Mouse (Mus musculus): ENCODE results near the gene Pigv. TPM values are rescaled to one million over a fixed set of nuclear protein-coding genes. Genes with fewer than 3 reads are reported as not detected.

Pigv gene
- polyA plus RNA-seq, 1 experiment from 2014 or later: 11.8 TPM

- peaks cover 11% of the 10 kb centered on the region for H3K4me1 ChIP-seq (replicated peaks)
- H3K4me2 ChIP-seq: no peak overlapping the region
- H3K9me3 ChIP-seq (replicated peaks): no peaks in the 10 kb centered on the region
- ATAC-seq (replicated peaks; ENCODE audit: insufficient number of reproducible peaks, insufficient read depth, low FRiP score, low read depth): no peak
- no peak overlapping the region for H3K4me3 ChIP-seq
- WGBS: 56% methylated on average over 5 of the region's 5 CpGs
- no peaks in the 10 kb centered on the region for H3K27me3 ChIP-seq
- peaks cover 6% of the 10 kb centered on the region; the same call in 1 of the 2 replicates for H3K36me3 ChIP-seq
- H3K27ac ChIP-seq: peak overlapping the region; percentile 64
- H3K9ac ChIP-seq: no peak overlapping the region
These were observed 46.2 kb downstream of the Pigv start for GRCm38 (mm10) chr4:133626221-133626620.

- Histone ChIP-seq H3K9me3 (replicated peaks) (no peaks in the 10 kb centered on the region), H3K4me2 (no peak overlapping the region), H3K27ac (peak overlapping the region; percentile 64), H3K9ac (no peak overlapping the region), H3K4me1 (replicated peaks) (peaks cover 11% of the 10 kb centered on the region), H3K36me3 (peaks cover 6% of the 10 kb centered on the region; the same call in 1 of the 2 replicates), H3K27me3 (no peaks in the 10 kb centered on the region), H3K4me3 (no peak overlapping the region)
- ATAC-seq (replicated peaks; ENCODE audit: insufficient number of reproducible peaks, insufficient read depth, low FRiP score, low read depth): peak; percentile 65; the same call in 1 of the 2 replicates
- WGBS: 50% methylated on average over 11 of the region's 11 CpGs
These were observed 46.8 kb downstream of the Pigv start for GRCm38 (mm10) chr4:133625621-133626071.

GRCm38 (mm10) chr4:133624830-133625229 lies 47.6 kb downstream of the Pigv start:
- Histone ChIP-seq H3K4me2 (no peak overlapping the region), H3K27ac (peak overlapping the region; percentile 64; the same call in 1 of the 2 replicates), H3K9ac (no peak overlapping the region), H3K9me3 (replicated peaks) (no peaks in the 10 kb centered on the region), H3K4me1 (replicated peaks) (peaks cover 12% of the 10 kb centered on the region), H3K36me3 (peaks cover 6% of the 10 kb centered on the region; the same call in 1 of the 2 replicates), H3K27me3 (no peaks in the 10 kb centered on the region), H3K4me3 (no peak overlapping the region)
- WGBS: 79% methylated on average over 7 of the region's 7 CpGs
- no peak for ATAC-seq (replicated peaks; ENCODE audit: insufficient number of reproducible peaks, insufficient read depth, low FRiP score, low read depth)

GRCm38 (mm10) chr4:133622161-133622695 lies 50.2 kb downstream of the Pigv start:
- Histone ChIP-seq H3K4me2 (no peak overlapping the region), H3K4me1 (replicated peaks) (peaks cover 17% of the 10 kb centered on the region), H3K36me3 (peaks cover 6% of the 10 kb centered on the region; the same call in 1 of the 2 replicates), H3K27me3 (no peaks in the 10 kb centered on the region), H3K9ac (no peak overlapping the region), H3K9me3 (replicated peaks) (no peaks in the 10 kb centered on the region), H3K4me3 (no peak overlapping the region), H3K27ac (no peak overlapping the region)
- ATAC-seq (replicated peaks; ENCODE audit: insufficient number of reproducible peaks, insufficient read depth, low FRiP score, low read depth): no peak
- 67% methylated on average over 10 of the region's 11 CpGs for WGBS

- Histone ChIP-seq H3K27me3 (no peaks in the 10 kb centered on the region), H3K27ac (no peak overlapping the region), H3K4me1 (replicated peaks) (peaks cover 19% of the 10 kb centered on the region), H3K36me3 (no peaks in the 10 kb centered on the region; the same call in 1 of the 2 replicates), H3K9me3 (replicated peaks) (no peaks in the 10 kb centered on the region), H3K4me2 (no peak overlapping the region), H3K9ac (no peak overlapping the region), H3K4me3 (no peak overlapping the region)
- no peak for ATAC-seq (replicated peaks; ENCODE audit: insufficient number of reproducible peaks, insufficient read depth, low FRiP score, low read depth)
- WGBS: 84% methylated on average over 8 of the region's 8 CpGs
These were observed 51.8 kb downstream of the Pigv start for GRCm38 (mm10) chr4:133620668-133621067.

- Histone ChIP-seq H3K9me3 (replicated peaks) (no peaks in the 10 kb centered on the region), H3K4me3 (no peak overlapping the region), H3K4me1 (replicated peaks) (peaks cover 19% of the 10 kb centered on the region), H3K27me3 (no peaks in the 10 kb centered on the region), H3K27ac (no peak overlapping the region), H3K9ac (no peak overlapping the region), H3K36me3 (no peaks in the 10 kb centered on the region; the same call in 1 of the 2 replicates), H3K4me2 (no peak overlapping the region)
- no peak for ATAC-seq (replicated peaks; ENCODE audit: insufficient number of reproducible peaks, insufficient read depth, low FRiP score, low read depth)
- WGBS: 43% methylated on average over 4 of the region's 4 CpGs
These were observed 52.8 kb downstream of the Pigv start for GRCm38 (mm10) chr4:133619473-133620136.

- ATAC-seq (replicated peaks; ENCODE audit: insufficient number of reproducible peaks, insufficient read depth, low FRiP score, low read depth): no peak
- peaks cover 8% of the 10 kb centered on the region for H3K36me3 ChIP-seq
- WGBS: 81% methylated on average over 11 of the region's 11 CpGs
- H3K4me1 ChIP-seq (replicated peaks): peaks cover 21% of the 10 kb centered on the region
- H3K27ac ChIP-seq: no peak overlapping the region
- no peak overlapping the region for H3K4me2 ChIP-seq
- no peaks in the 10 kb centered on the region for H3K27me3 ChIP-seq
- H3K9me3 ChIP-seq (replicated peaks): no peaks in the 10 kb centered on the region
- no peak overlapping the region for H3K4me3 ChIP-seq
- no peak overlapping the region for H3K9ac ChIP-seq
These were observed 54.5 kb downstream of the Pigv start for GRCm38 (mm10) chr4:133617936-133618335.

- H3K9ac ChIP-seq: no peak overlapping the region
- no peak overlapping the region for H3K27ac ChIP-seq
- no peak for ATAC-seq (replicated peaks; ENCODE audit: insufficient number of reproducible peaks, insufficient read depth, low FRiP score, low read depth)
- no peaks in the 10 kb centered on the region for H3K9me3 ChIP-seq (replicated peaks)
- H3K4me3 ChIP-seq: no peak overlapping the region
- peaks cover 13% of the 10 kb centered on the region for H3K4me1 ChIP-seq (replicated peaks)
- WGBS: 69% methylated on average over 10 of the region's 10 CpGs
- H3K36me3 ChIP-seq: peaks cover 21% of the 10 kb centered on the region
- no peak overlapping the region for H3K4me2 ChIP-seq
- H3K27me3 ChIP-seq: no peaks in the 10 kb centered on the region
These were observed 57.0 kb downstream of the Pigv start for GRCm38 (mm10) chr4:133615416-133615815.

- Histone ChIP-seq H3K27ac (no peak overlapping the region), H3K9ac (no peak overlapping the region), H3K9me3 (replicated peaks) (no peaks in the 10 kb centered on the region), H3K4me3 (no peak overlapping the region), H3K36me3 (peaks cover 21% of the 10 kb centered on the region), H3K4me2 (no peak overlapping the region), H3K4me1 (replicated peaks) (peaks cover 4% of the 10 kb centered on the region; the same call in 1 of the 2 replicates), H3K27me3 (no peaks in the 10 kb centered on the region)
- 80% methylated on average over 8 of the region's 8 CpGs for WGBS
- no peak for ATAC-seq (replicated peaks; ENCODE audit: insufficient number of reproducible peaks, insufficient read depth, low FRiP score, low read depth)
These were observed 58.1 kb downstream of the Pigv start for GRCm38 (mm10) chr4:133614274-133614761.

GRCm38 (mm10) chr4:133613867-133614266 lies 58.6 kb downstream of the Pigv start:
- Histone ChIP-seq H3K4me1 (replicated peaks) (peaks cover 4% of the 10 kb centered on the region; the same call in 1 of the 2 replicates), H3K27ac (no peak overlapping the region), H3K4me2 (no peak overlapping the region), H3K36me3 (peaks cover 21% of the 10 kb centered on the region), H3K4me3 (no peak overlapping the region), H3K9me3 (replicated peaks) (no peaks in the 10 kb centered on the region), H3K27me3 (no peaks in the 10 kb centered on the region), H3K9ac (no peak overlapping the region)
- no peak for ATAC-seq (replicated peaks; ENCODE audit: insufficient number of reproducible peaks, insufficient read depth, low FRiP score, low read depth)
- 75% methylated on average over 4 of the region's 4 CpGs for WGBS

- peaks cover 29% of the 10 kb centered on the region for H3K36me3 ChIP-seq
- WGBS: 89% methylated on average over 8 of the region's 8 CpGs
These were observed 59.4 kb downstream of the Pigv start for GRCm38 (mm10) chr4:133613026-133613425.

More at GRCm38 (mm10) chr4:133613026-133613425, 59.4 kb downstream of the Pigv start:
- no peaks in the 10 kb centered on the region for H3K9me3 ChIP-seq (replicated peaks)
- H3K27me3 ChIP-seq: no peaks in the 10 kb centered on the region
- peaks cover 4% of the 10 kb centered on the region; the same call in 1 of the 2 replicates for H3K4me1 ChIP-seq (replicated peaks)
- H3K4me2 ChIP-seq: no peak overlapping the region
- no peak overlapping the region for H3K27ac ChIP-seq
- ATAC-seq (replicated peaks; ENCODE audit: insufficient number of reproducible peaks, insufficient read depth, low FRiP score, low read depth): no peak
- no peak overlapping the region for H3K4me3 ChIP-seq
- no peak overlapping the region for H3K9ac ChIP-seq

Measured in heart, embryonic 15.5 days (tissue).